Mouse (Mus musculus) hindbrain, embryonic 10.5 days (tissue): ENCODE measurements at regions not wholly inside any gene's neighbourhood (a gene's known extent, or its start where the extent isn't known, plus 50 kb on each side); places are given as distances from the start of the nearest gene placed in this dataset.

Experiments
- DNase-seq: peaks from one replicate; pipeline ENCODE4 v3.0.0-alpha.2; 2017; ENCODE audit warnings: low spot score
- H3K27ac ChIP-seq: fragments of 300-500 bp; sonication (generic); 2 replicates; pipeline ENCODE4 v1.5.1; 2016; ENCODE audit warnings: mild to moderate bottlenecking, moderate library complexity
- H3K27me3 ChIP-seq: fragments of 300-500 bp; sonication (generic); 2 replicates; pipeline ENCODE4 v1.6.1; 2016; ENCODE audit warnings: mild to moderate bottlenecking; ENCODE audit not compliant: poor library complexity, insufficient read depth, severe bottlenecking
- H3K36me3 ChIP-seq: fragments of 300-500 bp; sonication (generic); 2 replicates; pipeline ENCODE4 v1.6.1; 2016; ENCODE audit warnings: mild to moderate bottlenecking, moderate library complexity
- H3K4me1 ChIP-seq: fragments of 300-500 bp; sonication (generic); replicated peaks from 2 replicates; pipeline ENCODE4 v1.6.1; 2016; ENCODE audit warnings: mild to moderate bottlenecking
- H3K4me3 ChIP-seq: fragments of 300-500 bp; sonication (generic); 2 replicates; pipeline ENCODE4 v1.5.1; 2016; ENCODE audit warnings: mild to moderate bottlenecking, moderate library complexity
- H3K9me3 ChIP-seq: fragments of 300-500 bp; sonication (generic); 2 replicates; pipeline ENCODE4 v1.6.1; 2016; ENCODE audit warnings: mild to moderate bottlenecking, moderate library complexity
- WGBS: fragments of 180-500 bp; shearing (Covaris S2); methylation state at CpG from one replicate; pipeline ENCODE4 v1.1.7; 2016; 5-methylcytosine and 5-hydroxymethylcytosine counted together

DNA sequence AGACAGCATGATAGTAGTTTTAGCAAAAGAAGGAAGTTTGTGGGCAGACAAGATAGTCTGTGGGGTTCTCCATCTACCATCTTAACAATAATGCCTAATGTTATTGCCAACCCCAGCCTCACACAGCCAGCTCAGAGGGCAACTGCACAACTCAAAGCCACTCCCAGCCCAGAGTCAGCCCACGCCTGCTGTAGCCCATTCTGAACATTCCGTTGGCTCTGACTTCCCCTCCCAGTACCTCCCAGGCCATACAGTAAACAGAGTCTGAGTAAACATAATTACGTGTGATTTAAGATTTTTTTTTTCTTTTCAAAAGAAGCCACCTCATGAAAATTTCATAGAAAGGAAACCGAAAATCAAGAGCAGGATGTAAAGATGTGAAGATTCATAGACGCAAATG lies 222.3 kb upstream of the Jarid2 start:
- no peaks in the 10 kb centered on the region for H3K9me3 ChIP-seq
- no peak overlapping the region for H3K27ac ChIP-seq
- no peak overlapping the region for H3K4me3 ChIP-seq
- peaks cover 39% of the 10 kb centered on the region for H3K4me1 ChIP-seq
- DNase-seq = no peak
- WGBS = 67% methylated on average over 5 of the region's 5 CpGs
- H3K36me3 ChIP-seq = no peaks in the 10 kb centered on the region
- peaks cover 51% of the 10 kb centered on the region for H3K27me3 ChIP-seq

DNA sequence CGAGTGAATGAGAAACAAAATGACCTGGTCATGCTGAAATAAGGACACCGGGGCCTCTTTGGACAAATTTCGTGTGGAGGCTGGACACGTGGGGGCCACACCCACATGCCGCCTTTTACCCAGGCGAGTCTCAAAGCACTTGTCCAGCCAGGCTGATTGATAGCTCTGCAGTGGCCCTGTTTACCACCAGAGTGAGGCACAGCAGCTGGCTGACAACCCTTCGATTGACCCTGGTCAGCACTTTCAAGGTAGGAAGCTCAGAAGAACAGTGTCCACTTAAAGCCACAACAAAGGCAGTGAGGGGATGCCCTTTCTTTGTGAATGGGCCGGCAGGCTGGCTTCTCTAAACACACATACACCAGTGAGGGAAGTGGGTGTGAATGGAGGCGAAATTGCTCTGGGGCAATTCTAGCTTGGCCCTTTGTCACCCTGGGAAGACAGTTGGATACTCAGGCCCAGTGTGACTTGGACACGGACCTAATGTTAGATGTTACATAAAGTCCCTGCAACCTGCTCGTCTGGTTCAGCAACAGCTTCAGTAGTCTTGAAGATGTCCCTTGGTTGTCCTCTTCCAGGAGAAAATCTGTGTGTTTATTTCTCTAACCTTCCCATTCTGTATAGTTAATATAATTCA lies 219.6 kb upstream of the Jarid2 start:
- Histone ChIP-seq H3K4me3 (no peak overlapping the region), H3K36me3 (no peaks in the 10 kb centered on the region), H3K9me3 (no peaks in the 10 kb centered on the region), H3K4me1 (peaks cover 46% of the 10 kb centered on the region), H3K27ac (0 out of 2 replicates have a peak overlapping the region, but pooled peaks have one; percentile 46), H3K27me3 (peaks cover 71% of the 10 kb centered on the region)
- 23% methylated on average over 11 of the region's 11 CpGs for WGBS
- DNase-seq = peak; percentile 75

DNA sequence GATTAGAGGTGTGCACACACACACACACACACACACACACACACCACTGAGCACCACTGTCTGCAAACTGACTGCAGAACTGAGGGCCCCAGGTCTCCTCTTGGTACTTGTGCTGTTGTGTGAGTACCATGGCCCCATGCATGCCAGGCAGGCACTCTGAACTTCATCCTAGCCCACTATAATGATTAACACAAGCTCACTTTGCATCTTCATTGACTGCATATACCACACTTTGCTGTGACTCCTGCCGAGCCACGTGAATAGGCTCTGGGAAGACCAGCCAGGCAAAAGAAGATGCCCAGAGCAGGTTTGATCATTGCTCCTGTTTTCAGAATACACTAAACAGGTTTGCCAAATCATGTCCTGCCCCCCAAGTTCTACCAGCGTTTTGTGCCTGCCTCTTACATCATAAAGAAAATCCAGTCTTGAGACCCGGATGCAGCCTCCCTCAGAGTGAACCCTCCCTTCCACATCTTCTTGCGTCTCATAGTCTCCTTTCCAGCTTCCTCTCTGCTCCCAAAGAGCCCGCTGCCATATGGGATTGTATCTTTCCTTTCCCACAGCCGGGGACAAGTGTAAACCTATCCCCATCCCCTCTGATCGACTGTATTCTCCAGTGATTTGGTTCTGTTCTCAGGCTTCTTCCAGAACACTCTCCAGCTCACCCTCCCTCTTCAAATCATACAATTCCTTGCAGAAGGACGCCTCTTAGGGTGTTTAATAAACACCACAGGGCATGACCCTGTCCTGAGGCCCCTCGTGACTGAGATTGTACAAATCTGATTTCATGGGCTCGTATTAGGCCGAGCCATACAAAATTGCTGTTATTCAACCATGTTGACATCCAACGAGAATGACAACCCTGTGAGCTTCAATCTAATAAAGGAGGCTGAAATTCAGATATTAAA lies 215.6 kb upstream of the Jarid2 start:
- no peak for DNase-seq
- 53% methylated on average over 13 of the region's 13 CpGs for WGBS
- H3K27me3 ChIP-seq = peaks cover 54% of the 10 kb centered on the region
- H3K4me1 ChIP-seq = peaks cover 35% of the 10 kb centered on the region
- H3K27ac ChIP-seq = no peak overlapping the region
- no peak overlapping the region for H3K4me3 ChIP-seq
- no peaks in the 10 kb centered on the region for H3K9me3 ChIP-seq
- H3K36me3 ChIP-seq = no peaks in the 10 kb centered on the region

DNA sequence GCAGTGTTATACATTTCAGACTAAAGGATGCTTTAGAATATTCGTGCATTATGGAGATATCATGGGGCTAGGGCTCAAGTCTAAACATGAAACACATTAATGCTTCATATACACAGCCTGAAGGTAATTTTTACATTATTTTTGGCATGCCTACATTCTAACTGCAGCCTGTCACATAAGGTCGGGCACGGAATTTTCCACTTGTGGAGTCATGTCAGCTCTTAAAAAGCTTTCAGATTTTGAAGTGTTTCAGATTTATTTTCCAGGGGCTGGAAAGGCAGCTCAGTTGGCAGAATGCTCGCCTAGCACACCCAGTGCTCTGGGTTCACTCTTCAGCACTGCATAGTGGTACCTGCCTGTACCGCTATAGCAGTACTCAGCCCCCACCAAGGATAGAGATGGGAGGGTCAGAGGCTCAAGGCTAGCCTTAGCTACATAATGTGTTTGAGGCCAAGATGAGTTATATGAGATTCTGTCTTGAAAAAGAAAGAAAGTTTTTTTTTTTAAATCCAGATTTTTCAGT lies 214.6 kb upstream of the Jarid2 start:
- DNase-seq = no peak
- Histone ChIP-seq H3K27ac (no peak overlapping the region), H3K27me3 (peaks cover 60% of the 10 kb centered on the region), H3K4me3 (no peak overlapping the region), H3K4me1 (peaks cover 27% of the 10 kb centered on the region), H3K9me3 (no peaks in the 10 kb centered on the region), H3K36me3 (no peaks in the 10 kb centered on the region)
- WGBS = 84% methylated on average over 5 of the region's 5 CpGs

DNA sequence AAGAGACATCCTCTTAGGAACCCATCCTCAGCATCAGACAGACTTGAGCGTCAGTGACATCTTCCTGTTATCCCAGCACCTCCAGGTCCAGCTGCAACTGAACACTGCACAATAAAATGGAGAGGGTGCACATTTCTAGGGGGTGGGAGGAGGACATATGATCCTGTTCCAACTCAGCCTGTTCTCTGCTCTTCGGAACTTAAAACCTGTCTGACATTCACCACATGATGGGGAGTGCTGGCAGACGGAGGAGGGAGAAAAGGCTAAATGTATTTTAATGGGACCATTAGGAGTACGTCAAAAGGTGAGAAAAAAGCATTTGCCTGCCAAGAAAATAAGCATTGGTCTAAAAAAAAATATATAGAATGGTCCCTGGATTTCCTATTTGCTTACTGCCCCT lies 212.4 kb upstream of the Jarid2 start:
- H3K27me3 ChIP-seq = peaks cover 41% of the 10 kb centered on the region
- WGBS = 79% methylated on average over 4 of the region's 4 CpGs
- no peak overlapping the region for H3K27ac ChIP-seq

DNA sequence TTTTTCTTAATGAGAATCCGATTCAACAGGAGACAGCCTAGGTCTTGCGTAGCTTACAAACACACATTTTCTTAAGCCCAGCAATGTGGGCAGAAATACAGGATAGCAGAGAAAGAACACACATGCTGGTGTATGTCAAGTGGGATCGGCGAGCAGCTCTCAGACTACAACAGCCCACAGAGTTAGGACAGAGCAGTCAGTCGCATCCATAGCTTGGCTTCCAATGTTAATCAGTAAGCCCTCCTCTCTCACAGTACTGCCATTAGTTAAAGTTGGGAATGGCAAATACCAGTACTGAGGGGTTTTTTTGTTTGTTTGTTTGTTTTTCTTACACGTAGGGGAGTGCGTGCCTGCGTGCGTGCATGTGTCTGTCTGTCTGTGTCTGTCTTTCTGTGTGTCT lies 212.0 kb upstream of the Jarid2 start:
- no peaks in the 10 kb centered on the region for H3K36me3 ChIP-seq
- peaks cover 20% of the 10 kb centered on the region for H3K4me1 ChIP-seq
- no peaks in the 10 kb centered on the region for H3K9me3 ChIP-seq
- H3K27me3 ChIP-seq = peaks cover 36% of the 10 kb centered on the region; the same call in 1 of the 2 replicates
- no peak overlapping the region for H3K4me3 ChIP-seq
- no peak for DNase-seq
- no peak overlapping the region for H3K27ac ChIP-seq
- 87% methylated on average over 9 of the region's 9 CpGs for WGBS

More for the DNA sequence above, 212.4 kb upstream of the Jarid2 start:
- DNase-seq = no peak
- H3K4me3 ChIP-seq = no peak overlapping the region
- H3K9me3 ChIP-seq = no peaks in the 10 kb centered on the region
- H3K4me1 ChIP-seq = peaks cover 20% of the 10 kb centered on the region
- H3K36me3 ChIP-seq = no peaks in the 10 kb centered on the region

DNA sequence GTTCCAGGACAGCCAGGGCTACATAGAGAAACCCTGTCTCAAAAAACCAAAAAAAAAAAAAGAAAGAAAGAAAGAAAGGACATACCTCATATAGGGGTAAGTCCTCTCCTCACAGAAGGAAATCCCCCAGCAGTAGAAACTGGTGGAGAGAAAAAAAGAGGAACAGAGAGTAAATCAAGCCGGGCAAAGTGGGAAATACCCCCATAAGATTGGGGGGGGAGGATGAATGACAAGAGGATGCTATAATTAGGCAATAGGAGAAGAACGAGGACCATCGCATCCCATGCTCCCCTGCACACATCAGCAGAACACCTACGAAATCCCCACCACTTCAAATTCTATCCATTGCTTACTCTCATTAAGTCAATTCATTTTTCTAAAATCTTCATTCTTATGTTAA lies 211.1 kb upstream of the Jarid2 start:
- Histone ChIP-seq H3K27me3 (peaks cover 27% of the 10 kb centered on the region; the same call in 1 of the 2 replicates), H3K27ac (no peak overlapping the region), H3K36me3 (no peaks in the 10 kb centered on the region), H3K9me3 (no peaks in the 10 kb centered on the region), H3K4me1 (peaks cover 19% of the 10 kb centered on the region), H3K4me3 (no peak overlapping the region)
- 89% methylated on average over 4 of the region's 4 CpGs for WGBS
- no peak for DNase-seq

DNA sequence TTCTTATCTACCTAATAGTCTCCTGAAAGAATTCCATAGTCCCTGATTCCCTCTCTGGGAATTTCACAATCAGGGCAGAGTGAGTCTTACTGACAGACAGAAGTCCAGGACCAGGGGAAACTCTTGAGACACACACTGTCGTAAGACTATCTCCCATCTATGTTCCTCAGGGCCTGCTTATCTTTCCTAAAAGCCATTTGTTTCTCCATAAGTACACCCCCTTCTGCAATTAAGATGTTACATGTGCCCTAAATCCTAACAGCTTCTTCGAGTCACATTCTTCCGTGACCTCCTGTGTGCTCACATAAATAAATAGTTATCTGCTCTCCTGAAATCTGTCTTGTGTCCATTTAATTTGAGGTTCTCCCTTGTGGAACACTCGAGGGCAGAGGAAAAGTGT lies 205.8 kb upstream of the Jarid2 start:
- Histone ChIP-seq H3K36me3 (no peaks in the 10 kb centered on the region), H3K27me3 (peaks cover 6% of the 10 kb centered on the region; the same call in 1 of the 2 replicates), H3K9me3 (no peaks in the 10 kb centered on the region), H3K4me3 (no peak overlapping the region), H3K27ac (no peak overlapping the region), H3K4me1 (0 out of 2 replicates have a peak, but pooled peaks cover 4% of the 10 kb centered on the region)
- whole genome bisulfite sequencing = 82% methylated on average over 4 of the region's 4 CpGs
- DNase-seq = no peak

DNA sequence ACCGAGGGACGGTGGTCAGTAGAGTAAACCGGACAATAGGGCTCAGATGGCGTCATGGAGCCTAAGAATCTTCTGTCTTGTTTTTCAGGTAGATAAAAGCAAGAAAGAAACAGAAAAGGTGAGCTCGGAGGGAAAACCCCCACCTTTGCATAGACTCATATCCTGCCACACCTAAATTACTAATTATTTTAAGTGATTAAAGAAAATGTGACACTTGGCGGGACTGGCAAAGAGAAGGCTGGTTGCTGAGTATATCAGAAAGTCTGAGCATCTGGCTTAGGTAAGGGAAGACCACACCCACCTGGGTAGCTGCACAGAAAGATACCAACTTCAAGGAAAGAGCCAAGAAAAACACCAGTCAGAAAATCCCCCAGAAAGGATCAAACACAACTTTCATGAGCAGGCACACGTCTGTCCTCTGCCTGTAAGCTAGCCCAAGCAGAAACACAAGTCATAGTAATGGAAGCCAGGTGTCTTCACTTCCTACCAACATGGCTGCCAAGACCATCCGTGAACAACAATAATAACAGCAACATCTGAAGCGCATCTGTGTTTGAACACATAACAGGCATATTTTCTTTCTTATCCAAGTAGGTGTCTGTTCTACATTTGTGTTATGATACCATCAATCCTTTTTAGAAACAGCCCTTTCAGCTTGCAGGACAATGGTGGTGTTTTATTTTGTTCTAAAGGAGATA lies 198.3 kb upstream of the Jarid2 start:
- Histone ChIP-seq H3K9me3 (no peaks in the 10 kb centered on the region), H3K27ac (no peak overlapping the region), H3K4me1 (0 out of 2 replicates have a peak, but pooled peaks cover 2% of the 10 kb centered on the region), H3K27me3 (no peaks in the 10 kb centered on the region), H3K4me3 (no peak overlapping the region), H3K36me3 (no peaks in the 10 kb centered on the region)
- no peak for DNase-seq
- 87% methylated on average over 9 of the region's 9 CpGs for WGBS

DNA sequence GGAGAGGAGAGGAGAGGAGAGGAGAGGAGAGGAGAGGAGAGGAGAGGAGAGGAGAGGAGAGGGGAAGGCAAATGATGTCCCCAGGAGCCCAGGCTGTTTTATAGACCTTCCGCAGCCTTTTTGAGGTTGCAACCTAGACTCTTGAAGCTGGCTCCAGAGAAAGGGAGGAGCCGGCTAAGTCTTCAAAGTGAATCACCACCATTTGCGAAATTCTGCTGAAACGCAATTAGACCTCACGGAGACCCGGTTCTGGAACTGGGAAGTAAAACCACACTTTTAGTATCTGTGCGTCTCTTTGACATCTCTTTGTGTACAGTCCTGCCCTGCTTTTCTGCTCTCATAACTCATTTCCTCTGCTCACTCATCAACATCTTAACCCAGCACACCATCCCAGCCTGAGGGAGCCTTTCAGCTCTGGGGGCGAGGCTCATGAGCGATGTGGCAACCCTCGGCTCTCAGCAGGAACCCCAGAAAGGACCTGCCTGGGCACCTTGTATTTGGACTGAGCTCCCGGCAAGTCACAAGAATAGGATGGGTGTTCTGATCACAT lies 196.6 kb upstream of the Jarid2 start:
- DNase-seq = no peak
- Histone ChIP-seq H3K4me1 (0 out of 2 replicates have a peak, but pooled peaks cover 2% of the 10 kb centered on the region), H3K27ac (no peak overlapping the region), H3K36me3 (no peaks in the 10 kb centered on the region), H3K4me3 (no peak overlapping the region), H3K27me3 (no peaks in the 10 kb centered on the region), H3K9me3 (no peaks in the 10 kb centered on the region)
- 87% methylated on average over 11 of the region's 11 CpGs for WGBS

DNA sequence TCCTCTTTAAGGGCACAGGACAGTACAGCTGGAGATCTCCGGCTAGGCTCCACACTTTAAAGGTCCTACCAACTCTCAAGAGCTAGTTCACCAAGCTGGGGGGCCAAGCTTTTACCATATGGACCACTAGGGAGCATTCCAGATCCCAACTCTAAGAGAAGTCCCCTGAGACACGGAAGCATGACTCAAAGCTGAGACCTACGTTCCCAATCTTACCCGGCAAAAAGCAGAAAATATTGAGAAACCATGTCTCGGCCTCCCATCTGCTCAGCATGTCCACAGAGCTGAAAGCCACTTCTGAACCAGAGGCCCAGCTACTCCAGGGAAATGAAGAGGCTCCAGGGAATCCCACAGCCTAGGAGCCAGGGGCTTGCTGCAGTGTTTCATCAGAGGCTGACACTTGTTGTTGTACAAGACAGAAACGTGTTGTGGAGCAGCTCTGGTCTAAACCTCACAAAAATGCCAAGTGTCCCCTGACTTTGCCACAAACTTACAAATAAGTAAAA lies 194.6 kb upstream of the Jarid2 start:
- H3K36me3 ChIP-seq = no peaks in the 10 kb centered on the region
- DNase-seq = no peak
- H3K27me3 ChIP-seq = no peaks in the 10 kb centered on the region
- no peak overlapping the region for H3K4me3 ChIP-seq
- no peaks in the 10 kb centered on the region for H3K9me3 ChIP-seq
- 91% methylated on average over 6 of the region's 6 CpGs for WGBS
- 0 out of 2 replicates have a peak, but pooled peaks cover 2% of the 10 kb centered on the region for H3K4me1 ChIP-seq
- H3K27ac ChIP-seq = no peak overlapping the region

DNA sequence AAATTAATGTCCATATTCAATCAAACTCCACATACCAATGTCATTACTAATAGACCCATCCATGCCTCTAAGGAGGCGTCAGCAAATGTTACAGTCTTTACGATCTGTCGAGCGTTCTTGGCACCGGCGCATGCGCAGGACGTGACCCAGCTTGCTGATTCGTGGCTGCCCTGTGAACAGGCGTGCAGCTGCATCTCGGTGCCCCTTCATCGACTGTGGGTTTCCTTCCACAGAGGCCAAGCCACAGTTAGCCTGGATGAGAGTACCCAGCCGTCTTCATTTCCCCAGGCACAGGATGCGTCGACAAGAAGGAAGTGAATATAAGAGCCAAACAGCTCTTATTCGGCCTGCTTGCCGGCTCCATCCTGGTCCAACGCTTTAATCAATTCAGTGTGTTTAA lies 193.8 kb upstream of the Jarid2 start:
- WGBS = 89% methylated on average over 18 of the region's 18 CpGs
- no peaks in the 10 kb centered on the region for H3K27me3 ChIP-seq
- no peak overlapping the region for H3K27ac ChIP-seq
- 0 out of 2 replicates have a peak, but pooled peaks cover 2% of the 10 kb centered on the region for H3K4me1 ChIP-seq
- H3K36me3 ChIP-seq = no peaks in the 10 kb centered on the region
- DNase-seq = no peak
- no peaks in the 10 kb centered on the region for H3K9me3 ChIP-seq
- no peak overlapping the region for H3K4me3 ChIP-seq
